Mouse (Mus musculus) heart, embryonic 10.5 days (tissue): ENCODE data around the gene Rps8. TPM values are rescaled to one million over a fixed set of nuclear protein-coding genes. Genes with fewer than 3 reads are reported as not detected.

Experiments
- DNase-seq: peaks from one replicate; pipeline ENCODE4 v3.0.0-alpha.2; 2017; ENCODE audit warnings: low spot score
- H3K27ac ChIP-seq: fragments of 300-500 bp; sonication (generic); 2 replicates; pipeline ENCODE4 v1.5.1; 2016; ENCODE audit warnings: mild to moderate bottlenecking
- H3K27me3 ChIP-seq: fragments of 300-500 bp; sonication (generic); 2 replicates; pipeline ENCODE4 v1.6.1; 2016; ENCODE audit warnings: mild to moderate bottlenecking; ENCODE audit not compliant: poor library complexity, insufficient read depth, severe bottlenecking
- H3K36me3 ChIP-seq: fragments of 300-500 bp; sonication (generic); 2 replicates; pipeline ENCODE4 v1.6.1; 2016; ENCODE audit warnings: mild to moderate bottlenecking, moderate library complexity
- H3K4me1 ChIP-seq: fragments of 300-500 bp; sonication (generic); 2 replicates; pipeline ENCODE4 v1.6.1; 2016; ENCODE audit warnings: mild to moderate bottlenecking
- H3K4me3 ChIP-seq: fragments of 300-500 bp; sonication (generic); 2 replicates; pipeline ENCODE4 v1.5.1; 2016; ENCODE audit warnings: mild to moderate bottlenecking, moderate library complexity
- H3K9me3 ChIP-seq: fragments of 300-500 bp; sonication (generic); 2 replicates; pipeline ENCODE4 v1.6.1; 2016; ENCODE audit warnings: mild to moderate bottlenecking, moderate library complexity
- WGBS: fragments of 180-500 bp; shearing (Covaris S2); methylation state at CpG from one replicate; pipeline ENCODE4 v1.1.7; 2016; 5-methylcytosine and 5-hydroxymethylcytosine counted together
- microRNA-seq: library from miRNA; unstranded; fragments of <30 nt; microRNA quantifications from one replicate; pipeline ENCODE4, GENCODE M21; 2017
- polyA plus RNA-seq: library from polyadenylated mRNA; unstranded; fragments of >200 nt; fragmentation: Nextera tagmentation; extraction: Ambion mirVana; gene quantifications from 2 replicates; pipeline ENCODE4 v1.2.1, GENCODE M21; 2016

Gene Rps8
- polyA plus RNA-seq, 1 experiment from 2014 or later: 783 TPM

GRCm38 (mm10) chr4:117117931-117118330 lies 38.1 kb downstream of the Rps8 start:
- Histone ChIP-seq H3K27ac (no peak overlapping the region), H3K27me3 (no peaks in the 10 kb centered on the region)
- WGBS: 85% methylated on average over 7 of the region's 7 CpGs

GRCm38 (mm10) chr4:117115592-117115991 lies 40.5 kb downstream of the Rps8 start:
- no peak for DNase-seq
- no peaks in the 10 kb centered on the region for H3K4me1 ChIP-seq
- no peak overlapping the region for H3K4me3 ChIP-seq
- no peaks in the 10 kb centered on the region for H3K27me3 ChIP-seq
- no peak overlapping the region for H3K27ac ChIP-seq
- H3K36me3 ChIP-seq: peaks cover 35% of the 10 kb centered on the region
- 84% methylated on average over 5 of the region's 5 CpGs for WGBS
- H3K9me3 ChIP-seq: no peaks in the 10 kb centered on the region

More at GRCm38 (mm10) chr4:117117931-117118330, 38.1 kb downstream of the Rps8 start:
- H3K36me3 ChIP-seq: peaks cover 22% of the 10 kb centered on the region
- H3K4me1 ChIP-seq: peaks cover 6% of the 10 kb centered on the region; the same call in 1 of the 2 replicates
- H3K4me3 ChIP-seq: no peak overlapping the region
- H3K9me3 ChIP-seq: no peaks in the 10 kb centered on the region
- no peak for DNase-seq

GRCm38 (mm10) chr4:117113237-117113636 lies 42.8 kb downstream of the Rps8 start:
- peaks cover 55% of the 10 kb centered on the region for H3K36me3 ChIP-seq
- 92% methylated on average over 1 of the region's 1 CpGs for WGBS
- no peaks in the 10 kb centered on the region for H3K9me3 ChIP-seq
- DNase-seq: no peak
- H3K4me1 ChIP-seq: no peaks in the 10 kb centered on the region
- H3K27me3 ChIP-seq: no peaks in the 10 kb centered on the region
- no peak overlapping the region for H3K27ac ChIP-seq
- no peak overlapping the region for H3K4me3 ChIP-seq

GRCm38 (mm10) chr4:117110985-117111384 lies 45.1 kb downstream of the Rps8 start:
- Histone ChIP-seq H3K27me3 (no peaks in the 10 kb centered on the region), H3K4me1 (no peaks in the 10 kb centered on the region; the same call in 1 of the 2 replicates), H3K4me3 (no peak overlapping the region), H3K36me3 (peaks cover 62% of the 10 kb centered on the region), H3K9me3 (no peaks in the 10 kb centered on the region), H3K27ac (no peak overlapping the region)
- 87% methylated on average over 11 of the region's 11 CpGs for WGBS
- no peak for DNase-seq

- H3K36me3 ChIP-seq: peaks cover 57% of the 10 kb centered on the region
- H3K27ac ChIP-seq: no peak overlapping the region
- WGBS: 84% methylated on average over 13 of the region's 13 CpGs
- H3K27me3 ChIP-seq: no peaks in the 10 kb centered on the region
- H3K4me1 ChIP-seq: peaks cover 6% of the 10 kb centered on the region; the same call in 1 of the 2 replicates
- H3K9me3 ChIP-seq: no peaks in the 10 kb centered on the region
- DNase-seq: no peak
- H3K4me3 ChIP-seq: no peak overlapping the region
Measured at GRCm38 (mm10) chr4:117110249-117110648, 45.8 kb downstream of the Rps8 start.

GRCm38 (mm10) chr4:117109330-117109729 lies 46.7 kb downstream of the Rps8 start:
- peaks cover 9% of the 10 kb centered on the region; the same call in 1 of the 2 replicates for H3K4me1 ChIP-seq
- no peak overlapping the region for H3K27ac ChIP-seq
- H3K9me3 ChIP-seq: no peaks in the 10 kb centered on the region
- no peaks in the 10 kb centered on the region for H3K27me3 ChIP-seq
- H3K36me3 ChIP-seq: peaks cover 51% of the 10 kb centered on the region
- WGBS: 90% methylated on average over 25 of the region's 25 CpGs
- no peak overlapping the region for H3K4me3 ChIP-seq
- DNase-seq: no peak

GRCm38 (mm10) chr4:117108524-117108849 lies 47.6 kb downstream of the Rps8 start:
- 91% methylated on average over 6 of the region's 6 CpGs for WGBS
- H3K36me3 ChIP-seq: peaks cover 46% of the 10 kb centered on the region
- no peak overlapping the region for H3K27ac ChIP-seq

GRCm38 (mm10) chr4:117107813-117108523 lies 48.1 kb downstream of the Rps8 start:
- DNase-seq: no peak
- no peaks in the 10 kb centered on the region for H3K27me3 ChIP-seq
- H3K9me3 ChIP-seq: no peaks in the 10 kb centered on the region
- peaks cover 16% of the 10 kb centered on the region; the same call in 1 of the 2 replicates for H3K4me1 ChIP-seq
- no peak overlapping the region for H3K27ac ChIP-seq
- 88% methylated on average over 18 of the region's 18 CpGs for WGBS
- H3K36me3 ChIP-seq: peaks cover 47% of the 10 kb centered on the region
- H3K4me3 ChIP-seq: no peak overlapping the region

More at GRCm38 (mm10) chr4:117108524-117108849, 47.6 kb downstream of the Rps8 start:
- no peak for DNase-seq
- H3K9me3 ChIP-seq: no peaks in the 10 kb centered on the region
- peaks cover 16% of the 10 kb centered on the region; the same call in 1 of the 2 replicates for H3K4me1 ChIP-seq
- no peaks in the 10 kb centered on the region for H3K27me3 ChIP-seq
- H3K4me3 ChIP-seq: no peak overlapping the region

- Histone ChIP-seq H3K27me3 (no peaks in the 10 kb centered on the region), H3K4me1 (peaks cover 16% of the 10 kb centered on the region; the same call in 1 of the 2 replicates), H3K9me3 (no peaks in the 10 kb centered on the region), H3K36me3 (peaks cover 30% of the 10 kb centered on the region), H3K4me3 (no peak overlapping the region), H3K27ac (no peak overlapping the region)
- DNase-seq: no peak
- 68% methylated on average over 10 of the region's 10 CpGs for WGBS
Measured at GRCm38 (mm10) chr4:117105127-117105526, 50.9 kb downstream of the Rps8 start.

GRCm38 (mm10) chr4:117104672-117105071 lies 51.4 kb downstream of the Rps8 start:
- Histone ChIP-seq H3K27me3 (no peaks in the 10 kb centered on the region), H3K9me3 (no peaks in the 10 kb centered on the region), H3K27ac (no peak overlapping the region), H3K4me1 (peaks cover 16% of the 10 kb centered on the region; the same call in 1 of the 2 replicates), H3K36me3 (peaks cover 26% of the 10 kb centered on the region), H3K4me3 (no peak overlapping the region)
- DNase-seq: no peak
- WGBS: 77% methylated on average over 10 of the region's 10 CpGs

Small RNA genes lying within 50 kb of the gene (microRNA-seq; reads per million reads assigned to microRNA genes)
- not detected for gene Gm22398

Other genes with a start within 250 kb of the Rps8 start
- gene Urod, start 161.8 kb downstream of the Rps8 start, polyA plus RNA-seq: 128 and 133 TPM in 2 replicates
- 6.6 and 8.3 TPM in 2 replicates for gene Hectd3, start 160.9 kb downstream of the Rps8 start, polyA plus RNA-seq
- gene Eif2b3, start 136.8 kb downstream of the Rps8 start, polyA plus RNA-seq: 40.6 and 54.8 TPM in 2 replicates
- gene Ptch2, start 60.2 kb downstream of the Rps8 start, polyA plus RNA-seq: 2.9 and 3.5 TPM in 2 replicates
- gene Btbd19, start 30.5 kb downstream of the Rps8 start, polyA plus RNA-seq: 2.5 and 4.9 TPM in 2 replicates
- not detected in 2 replicates for gene Tctex1d4, start 29.4 kb downstream of the Rps8 start, polyA plus RNA-seq
- gene Plk3, start 22.3 kb downstream of the Rps8 start, polyA plus RNA-seq: 1.5 and 2.4 TPM in 2 replicates
- 55.1 and 68.7 TPM in 2 replicates for gene Kif2c, start 26.4 kb upstream of the Rps8 start, polyA plus RNA-seq
- gene Tmem53, start 95.7 kb upstream of the Rps8 start, polyA plus RNA-seq: 11.0 and 14.4 TPM in 2 replicates
- 0.20 and 0.46 TPM in 2 replicates for gene Armh1, start 95.9 kb upstream of the Rps8 start, polyA plus RNA-seq